Mouse (Mus musculus): ENCODE measurements around the gene Npcd.

Gene Npcd

DNA sequence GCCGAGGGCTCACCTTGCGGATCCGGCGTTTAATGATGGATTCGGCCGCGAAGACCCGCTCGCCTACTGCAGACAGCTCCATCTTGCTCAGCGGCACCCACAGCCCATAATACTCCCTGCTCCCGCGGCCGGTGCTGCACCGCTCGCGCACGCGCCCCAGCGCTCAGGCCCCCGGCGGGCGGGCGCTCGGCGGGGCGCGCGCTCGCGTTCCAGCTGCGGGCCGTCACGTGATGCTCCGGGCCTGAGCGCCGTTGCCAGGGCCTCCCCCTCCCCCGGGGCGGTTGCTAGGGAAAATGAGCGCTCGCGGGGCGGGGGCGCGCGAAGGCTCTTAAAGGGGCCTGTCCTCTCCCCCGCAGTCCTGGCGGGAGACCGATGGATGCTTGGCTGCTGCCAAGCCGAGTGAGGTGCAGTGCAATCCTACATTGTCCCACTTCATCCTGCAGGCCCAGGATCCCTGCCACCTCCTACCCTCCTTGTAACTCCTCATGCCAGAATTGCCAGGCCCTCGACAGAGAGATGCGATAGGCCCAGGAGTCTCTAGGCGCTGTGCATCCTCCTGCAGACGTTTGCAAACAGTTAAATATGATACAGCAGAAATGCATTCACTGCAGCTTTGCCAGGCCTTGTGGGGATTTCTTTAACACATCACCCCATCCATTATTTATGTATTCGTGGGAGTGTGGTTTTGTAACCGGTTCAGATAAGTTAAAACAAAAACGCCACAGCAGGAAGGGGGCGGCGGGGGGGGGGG lies at the start of gene Npcd, which contains the start of gene Cbx6:
TSS of gene Npcd (minus strand) at position 108 of the 751 bp plus-strand sequence.
TSS of gene Cbx6 (minus strand) at position 559 of the 751 bp plus-strand sequence.
- CTCF ChIA-PET, result interaction anchor here in 3 of 4 experiments (0.5 to 3.4 kb wide), 11 partner anchors 10 to 611 kb away, joined by 3 to 34 read pairs (median 4); no protein-coding TSS in a partner anchor
- POLR2A ChIA-PET, result interaction anchor here in 3 of 4 experiments (0.6 to 19.4 kb wide), 37 partner anchors 8 to 430 kb away, joined by 3 to 293 read pairs (median 4); partner anchors contain the start of genes Atf4 (in 1 of the 3), Cby1 (in 1 of the 3), Fam227a (in 1 of the 3) and Rps19bp1 (in 1 of the 3)

GRCm38 (mm10) chr15:79883352-79883822 lies 49.4 kb upstream of the Npcd start:
- POLR2A ChIA-PET, result interaction anchor here (0.6 to 21.8 kb wide), 71 partner anchors 9 to 779 kb away, joined by 3 to 271 read pairs (median 4); partner anchors contain the start of genes Apobec3 (in 2 of the 4), Cbx7 (in 2 of the 4), Atf4 (in 1 of the 4) and Cbx6 (in 1 of the 4)
- CTCF ChIA-PET, result interaction anchor here (0.5 to 2.7 kb wide), 29 partner anchors 8 to 369 kb away, joined by 3 to 22 read pairs (median 4); partner anchors contain the start of genes Apobec3 (in 2 of the 4), Cby1 (in 1 of the 4), Fam227a (in 1 of the 4) and Npcd (in 1 of the 4)

- ChIA-PET CTCF (interaction anchor here (0.6 to 2.7 kb wide), 28 partner anchors 9 to 286 kb away, joined by 3 to 22 read pairs (median 4); partner anchors contain the start of genes Apobec3 (in 2 of the 4), Cby1 (in 1 of the 4), Fam227a (in 1 of the 4) and Npcd (in 1 of the 4)), POLR2A (interaction anchor here (0.6 to 21.8 kb wide), 69 partner anchors 8 to 377 kb away, joined by 3 to 271 read pairs (median 4); partner anchors contain the start of genes Apobec3 (in 2 of the 4), Cbx7 (in 2 of the 4), Atf4 (in 1 of the 4) and Cbx6 (in 1 of the 4))
Measured at GRCm38 (mm10) chr15:79882623-79883267, 48.7 kb upstream of the Npcd start.

DNA sequence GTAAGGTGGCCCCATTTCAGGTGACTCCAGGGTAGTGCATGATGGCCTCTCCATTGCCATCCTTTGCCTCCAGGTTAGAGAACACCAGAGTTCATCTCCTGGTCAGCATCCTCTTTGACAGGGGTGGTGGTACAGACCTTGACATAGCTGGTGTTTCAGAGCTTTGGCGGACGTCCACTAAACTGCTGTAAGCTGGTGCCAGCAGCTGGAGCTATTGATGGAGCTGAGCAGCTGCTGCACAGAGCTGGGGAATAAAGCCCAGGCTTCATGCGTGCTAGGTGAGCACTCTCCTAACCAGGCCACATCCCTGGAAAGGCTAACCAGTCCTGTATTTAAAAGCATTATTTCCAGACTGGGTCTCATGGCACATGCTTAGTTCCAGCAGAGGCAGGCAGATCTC lies 46.4 kb upstream of the Npcd start:
- ChIA-PET CTCF (interaction anchor here in 1 of 4 experiments (0.6 to 1.8 kb wide), 2 partner anchors 11 to 1224 kb away, joined by 3 to 6 read pairs; partner anchors contain the start of gene Apobec3), POLR2A (interaction anchor here in 3 of 4 experiments (1.0 to 21.8 kb wide), 10 partner anchors 11 to 201 kb away, joined by 3 to 271 read pairs (median 26); partner anchors contain the start of gene Apobec3 (in 2 of the 3))

GRCm38 (mm10) chr15:79879319-79879718 lies 45.3 kb upstream of the Npcd start:
- POLR2A ChIA-PET, result interaction anchor here in 3 of 4 experiments (0.6 to 21.8 kb wide), 63 partner anchors 8 to 375 kb away, joined by 3 to 271 read pairs (median 6); partner anchors contain the start of genes Apobec3 (in 2 of the 3), Cbx6 (in 2 of the 3), Gtpbp1 (in 2 of the 3) and Npcd (in 2 of the 3)
- CTCF ChIA-PET, result interaction anchor here in 3 of 4 experiments (0.9 to 2.8 kb wide), 11 partner anchors 13 to 187 kb away, joined by 3 to 10 read pairs (median 4); partner anchors contain the start of gene Apobec3 (in 1 of the 3)

- ChIA-PET CTCF (interaction anchor here (0.5 to 2.8 kb wide), 17 partner anchors 13 to 221 kb away, joined by 3 to 10 read pairs (median 4); partner anchors contain the start of gene Apobec3 (in 1 of the 4)), POLR2A (interaction anchor here in 3 of 4 experiments (0.6 to 21.8 kb wide), 75 partner anchors 9 to 1051 kb away, joined by 3 to 271 read pairs (median 6); partner anchors contain the start of genes Apobec3 (in 2 of the 3), Atf4 (in 2 of the 3), Cbx6 (in 2 of the 3) and Gtpbp1 (in 2 of the 3))
Measured at GRCm38 (mm10) chr15:79878725-79879136, 44.7 kb upstream of the Npcd start.

DNA sequence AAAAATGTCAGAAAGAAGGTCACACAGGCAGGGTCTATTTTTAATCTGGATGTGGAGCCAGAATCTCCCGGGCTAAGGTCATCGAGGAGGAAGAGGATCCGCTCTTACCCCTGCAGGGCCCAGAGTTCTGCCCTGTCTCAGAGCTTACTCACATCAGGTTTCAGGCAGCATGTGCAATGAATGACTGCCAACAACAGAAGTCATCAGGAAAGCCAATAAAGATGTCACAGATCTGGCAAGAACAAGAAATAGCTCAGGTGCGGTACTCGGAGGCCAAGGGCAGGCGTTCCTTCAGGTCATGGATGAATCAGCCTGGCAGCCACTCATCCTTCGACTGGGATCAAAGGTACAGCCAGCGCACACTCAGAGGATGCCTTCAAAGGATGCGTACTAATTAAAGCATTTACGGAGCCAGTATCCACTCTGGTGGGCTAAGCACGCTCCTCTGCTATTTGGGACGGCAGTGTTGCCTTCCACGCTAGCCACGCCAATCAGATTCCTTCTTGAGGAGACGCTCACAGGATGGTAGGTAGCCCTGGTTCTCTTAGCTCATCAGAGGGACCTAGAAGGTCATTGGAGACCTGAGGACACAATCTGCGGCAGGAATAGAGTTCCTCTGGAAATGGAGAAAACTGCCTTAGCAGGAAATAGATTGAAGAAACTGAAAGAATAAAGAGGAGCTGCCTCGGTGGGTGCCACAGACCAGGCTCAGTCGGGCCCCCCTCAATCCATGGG lies 41.4 kb upstream of the Npcd start:
- ChIA-PET POLR2A (interaction anchor here in 3 of 4 experiments (0.6 to 21.8 kb wide), 40 partner anchors 8 to 381 kb away, joined by 3 to 271 read pairs (median 5); partner anchors contain the start of genes Apobec3 (in 2 of the 3), Cbx7 (in 1 of the 3), Nptxr (in 1 of the 3) and Tomm22 (in 1 of the 3)), CTCF (interaction anchor here in 2 of 4 experiments (0.7 to 1.2 kb wide), 3 partner anchors 10 to 65 kb away, joined by 3 to 4 read pairs (median 3); no protein-coding TSS in a partner anchor)

- ChIA-PET POLR2A (interaction anchor here in 3 of 4 experiments (0.7 to 21.8 kb wide), 33 partner anchors 8 to 381 kb away, joined by 3 to 271 read pairs (median 3); partner anchors contain the start of genes Apobec3 (in 1 of the 3), Atf4 (in 1 of the 3), Gtpbp1 (in 1 of the 3) and Npcd (in 1 of the 3)), CTCF (interaction anchor here in 3 of 4 experiments (0.8 to 1.2 kb wide), 5 partner anchors 8 to 42 kb away, joined by 3 to 5 read pairs (median 4); no protein-coding TSS in a partner anchor)
Measured at GRCm38 (mm10) chr15:79873995-79874394, 40.0 kb upstream of the Npcd start.

- POLR2A ChIA-PET, result interaction anchor here in 3 of 4 experiments (0.5 to 21.8 kb wide), 27 partner anchors 7 to 1949 kb away, joined by 3 to 271 read pairs (median 4); partner anchors contain the start of genes Apobec3 (in 1 of the 3), Atf4 (in 1 of the 3), Gtpbp1 (in 1 of the 3) and Npcd (in 1 of the 3)
- CTCF ChIA-PET, result interaction anchor here in 2 of 4 experiments (0.8 to 1.2 kb wide), 3 partner anchors 9 to 41 kb away, joined by 3 to 5 read pairs (median 4); no protein-coding TSS in a partner anchor
Measured at GRCm38 (mm10) chr15:79873545-79873944, 39.5 kb upstream of the Npcd start.

GRCm38 (mm10) chr15:79867260-79868002 lies 33.4 kb upstream of the Npcd start:
- POLR2A ChIA-PET, result interaction anchor here (0.7 to 4.4 kb wide), 43 partner anchors 8 to 321 kb away, joined by 3 to 55 read pairs (median 5); partner anchors contain the start of genes Apobec3 (in 1 of the 4), Cbx6 (in 1 of the 4), Cbx7 (in 1 of the 4) and Ddx17 (in 1 of the 4)

GRCm38 (mm10) chr15:79859821-79860220 lies 25.8 kb upstream of the Npcd start:
- ChIA-PET POLR2A (interaction anchor here in 3 of 4 experiments (0.7 to 3.0 kb wide), 14 partner anchors 9 to 282 kb away, joined by 3 to 20 read pairs (median 3); no protein-coding TSS in a partner anchor), CTCF (interaction anchor here in 1 of 4 experiments (0.5 to 0.9 kb wide), 3 partner anchors 28 to 202 kb away, joined by 4 to 5 read pairs (median 4); no protein-coding TSS in a partner anchor)

More at GRCm38 (mm10) chr15:79867260-79868002, 33.4 kb upstream of the Npcd start:
- CTCF ChIA-PET, result interaction anchor here in 3 of 4 experiments (0.5 to 2.7 kb wide), 13 partner anchors 15 to 767 kb away, joined by 3 to 10 read pairs (median 4); no protein-coding TSS in a partner anchor

DNA sequence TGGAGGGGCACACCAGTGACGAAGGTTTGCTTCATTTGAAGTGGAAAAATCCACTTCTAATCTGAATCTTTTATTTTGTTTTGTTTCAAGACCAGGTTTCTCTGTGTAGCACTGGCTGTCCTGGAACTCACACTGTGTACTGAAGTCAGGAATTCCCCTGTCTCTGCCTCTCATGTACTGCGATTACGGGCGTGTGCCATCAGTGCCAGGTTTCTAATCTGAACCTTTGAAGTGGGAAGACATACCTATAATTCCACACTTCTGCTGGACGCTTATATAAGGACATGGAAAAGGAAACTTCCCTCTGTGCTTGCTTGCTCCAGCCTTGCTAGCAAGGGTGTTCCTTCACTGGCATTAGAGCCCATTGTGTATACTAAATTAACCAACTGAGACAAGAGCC lies 24.9 kb upstream of the Npcd start:
- ChIA-PET CTCF (interaction anchor here in 1 of 4 experiments (0.9 kb wide), 1 partner anchor 29 kb away, joined by 5 read pairs; no protein-coding TSS in a partner anchor), POLR2A (interaction anchor here in 2 of 4 experiments (1.2 to 3.0 kb wide), 4 partner anchors 10 to 19 kb away, joined by 3 to 20 read pairs (median 10); no protein-coding TSS in a partner anchor)

- ChIA-PET CTCF (interaction anchor here (0.6 to 1.6 kb wide), 5 partner anchors 18 to 471 kb away, joined by 3 to 9 read pairs (median 4); no protein-coding TSS in a partner anchor), POLR2A (interaction anchor here in 2 of 4 experiments (1.1 to 10.0 kb wide), 8 partner anchors 16 to 51 kb away, joined by 3 to 293 read pairs (median 4); partner anchors contain the start of genes Npcd (in 2 of the 2) and Cbx6 (in 1 of the 2))
Measured at GRCm38 (mm10) chr15:79850143-79850542, 16.1 kb upstream of the Npcd start.

- ChIA-PET POLR2A (interaction anchor here in 3 of 4 experiments (0.5 to 10.0 kb wide), 114 partner anchors 8 to 1853 kb away, joined by 3 to 293 read pairs (median 6); partner anchors contain the start of genes Cbx6 (in 3 of the 3), Cbx7 (in 3 of the 3), Npcd (in 3 of the 3) and Apobec3 (in 2 of the 3)), CTCF (interaction anchor here in 3 of 4 experiments (0.5 to 3.6 kb wide), 16 partner anchors 14 to 846 kb away, joined by 3 to 34 read pairs (median 4); partner anchors contain the start of genes Cbx6 (in 1 of the 3) and Npcd (in 1 of the 3))
Measured at GRCm38 (mm10) chr15:79847100-79847499, 13.1 kb upstream of the Npcd start.
